Mouse (Mus musculus): ENCODE measurements at regions not wholly inside any gene's neighbourhood (a gene's known extent, or its start where the extent isn't known, plus 50 kb on each side); places are given as distances from the start of the nearest gene placed in this dataset.
"Not testable (repeated sequence)": the region's sequence is repeated elsewhere in the genome, so short reads cannot be mapped to it uniquely, and the experiment has no call there.

DNA sequence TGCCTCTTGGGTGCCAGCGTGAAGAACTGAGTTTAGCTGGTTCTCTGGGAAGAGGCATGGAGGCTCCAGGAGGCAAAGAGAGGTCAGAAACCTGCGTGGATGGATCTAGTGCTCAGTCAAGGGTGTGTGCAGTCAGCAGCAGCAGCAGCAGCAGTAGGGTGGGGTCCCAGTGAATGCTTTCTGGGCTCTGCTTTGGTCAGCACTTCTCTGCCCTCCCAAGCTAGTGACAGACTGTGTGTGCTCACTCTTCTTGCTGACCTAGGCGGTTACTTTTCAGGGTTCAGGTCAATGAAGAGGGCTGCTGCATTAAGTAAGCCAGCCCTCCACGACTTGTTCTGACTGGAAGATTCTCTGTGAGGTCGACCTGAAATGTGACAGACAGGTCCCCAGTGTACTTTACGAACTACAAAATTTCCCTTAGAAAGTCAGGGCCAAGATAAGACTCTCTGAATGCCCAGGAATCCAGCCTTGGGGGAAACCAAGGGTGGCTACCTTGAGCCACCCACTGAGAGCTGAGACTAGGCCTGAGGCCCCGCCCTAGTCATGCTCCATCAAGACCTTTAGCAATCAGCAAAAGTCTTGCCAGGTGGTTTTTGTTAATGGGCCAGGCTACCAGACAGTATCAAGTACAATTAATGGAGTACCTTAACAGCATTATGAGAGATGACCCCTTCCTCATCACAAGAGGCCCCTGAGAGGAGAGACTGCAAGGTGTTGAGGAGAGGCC lies 114.9 kb upstream of the Lemd2 start:
- in situ Hi-C loops (cut with MboI, MseI) = loop anchor here (5.0 kb wide), 1 partner anchor 193 kb away; no protein-coding TSS in a partner anchor

- in situ Hi-C loops (cut with MboI, MseI) = loop anchor here (5.0 kb wide), 1 partner anchor 195 kb away; no protein-coding TSS in a partner anchor
Measured at GRCm38 (mm10) chr17:27317576-27318277, 113.5 kb upstream of the Lemd2 start.

DNA sequence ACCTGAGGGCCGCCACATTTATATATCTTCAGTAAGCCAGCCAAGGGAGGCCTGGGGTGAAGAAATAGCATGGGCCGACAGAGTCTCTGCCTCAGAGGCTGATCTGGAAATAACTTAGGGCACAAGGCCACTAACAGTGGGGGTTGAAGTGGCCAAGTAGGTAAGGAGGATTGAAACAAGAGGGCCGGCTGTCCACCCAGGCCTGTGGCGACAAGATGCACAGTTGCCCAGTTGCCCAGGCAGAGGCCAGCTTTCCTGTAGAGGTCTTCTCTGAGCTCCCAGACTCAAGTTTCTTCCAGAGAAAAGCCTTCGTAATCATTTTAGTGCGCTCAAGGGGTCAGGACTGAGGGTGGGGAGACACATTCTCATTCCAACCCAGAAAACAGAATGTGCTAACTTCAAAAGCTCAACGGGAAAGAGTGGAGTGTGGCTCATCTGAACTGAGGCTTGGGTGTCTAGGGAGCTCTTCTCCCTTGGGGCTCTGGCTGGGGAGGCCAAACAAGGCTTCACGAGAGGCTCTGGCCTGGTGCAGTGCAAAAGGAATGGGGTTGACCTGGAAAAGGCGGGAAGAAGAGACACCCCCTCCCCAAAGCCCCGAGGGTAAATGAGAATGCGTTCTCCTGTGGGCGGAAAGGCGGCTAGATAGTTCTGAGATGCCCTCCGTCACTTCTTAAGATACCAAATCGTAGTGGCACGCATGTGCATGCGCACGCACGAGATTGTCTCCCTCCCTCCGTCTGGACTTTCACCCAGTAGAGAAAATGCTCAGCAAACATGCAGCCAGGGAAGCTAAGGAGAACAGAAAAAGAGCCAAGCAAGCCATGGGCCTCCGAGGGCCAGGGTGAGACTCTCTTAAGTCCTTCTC lies 112.7 kb upstream of the Lemd2 start:
- in situ Hi-C loops (cut with MboI, MseI) = loop anchor here (5.0 kb wide), 1 partner anchor 195 kb away; no protein-coding TSS in a partner anchor

GRCm38 (mm10) chr17:27315947-27316628 lies 111.8 kb upstream of the Lemd2 start:
- in situ Hi-C loops (cut with MboI, MseI) = loop anchor here (5.0 kb wide), 1 partner anchor 196 kb away; no protein-coding TSS in a partner anchor

DNA sequence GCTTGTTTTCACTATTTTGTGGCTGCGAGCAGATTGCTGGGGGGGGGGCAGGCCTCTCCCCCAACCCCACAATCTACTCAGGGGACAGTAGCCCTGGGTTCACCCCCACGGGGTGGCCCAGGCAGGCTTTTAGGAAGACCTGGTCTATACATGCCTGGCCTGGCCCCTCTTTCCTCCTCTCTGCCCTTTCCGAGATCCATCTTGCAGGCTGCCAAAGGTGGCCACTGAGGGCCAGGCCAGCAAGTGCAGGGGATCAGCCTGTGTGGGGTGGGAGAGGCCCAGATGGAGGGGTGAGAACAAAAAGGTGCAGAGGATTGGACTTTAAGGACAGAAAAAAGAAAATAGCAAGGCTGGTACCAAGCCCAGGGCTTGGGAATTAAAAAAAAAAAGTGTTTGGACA lies 111.2 kb upstream of the Lemd2 start:
- in situ Hi-C loops (cut with MboI, MseI) = loop anchor here (5.0 kb wide), 1 partner anchor 197 kb away; no protein-coding TSS in a partner anchor

- in situ Hi-C loops (cut with MboI, MseI) = loop anchor here (5.0 kb wide), 1 partner anchor 197 kb away; no protein-coding TSS in a partner anchor
Measured at GRCm38 (mm10) chr17:27314821-27315392, 110.6 kb upstream of the Lemd2 start.

- in situ Hi-C loops (cut with MboI, MseI) = no loop called here
Measured at GRCm38 (mm10) chr17:27308933-27309332, 104.7 kb upstream of the Lemd2 start.

DNA sequence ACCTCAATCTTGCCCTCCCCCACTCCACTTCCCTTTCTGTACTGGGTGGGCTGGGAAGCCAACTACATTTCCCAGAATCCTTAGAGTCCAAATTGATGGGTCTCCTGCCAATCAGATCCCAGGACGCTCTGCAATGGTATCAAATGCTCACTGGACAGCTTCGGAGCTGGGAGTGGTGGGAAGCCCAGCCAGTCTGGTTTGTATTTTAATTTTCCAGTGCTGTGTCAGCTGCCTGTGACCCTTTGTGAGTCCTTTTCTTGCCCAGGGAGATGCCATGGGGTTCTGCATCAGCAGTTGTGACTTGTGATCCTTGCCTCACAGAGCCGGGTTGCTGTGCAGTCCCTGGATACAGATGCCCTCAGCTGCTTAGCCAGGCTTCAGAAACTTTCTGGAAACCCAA lies 100.6 kb upstream of the Lemd2 start:
- in situ Hi-C loops (cut with MboI, MseI) = no loop called here

- in situ Hi-C loops (cut with MboI, MseI) = no loop called here
Measured at GRCm38 (mm10) chr17:27303633-27304479, 99.6 kb upstream of the Lemd2 start.

DNA sequence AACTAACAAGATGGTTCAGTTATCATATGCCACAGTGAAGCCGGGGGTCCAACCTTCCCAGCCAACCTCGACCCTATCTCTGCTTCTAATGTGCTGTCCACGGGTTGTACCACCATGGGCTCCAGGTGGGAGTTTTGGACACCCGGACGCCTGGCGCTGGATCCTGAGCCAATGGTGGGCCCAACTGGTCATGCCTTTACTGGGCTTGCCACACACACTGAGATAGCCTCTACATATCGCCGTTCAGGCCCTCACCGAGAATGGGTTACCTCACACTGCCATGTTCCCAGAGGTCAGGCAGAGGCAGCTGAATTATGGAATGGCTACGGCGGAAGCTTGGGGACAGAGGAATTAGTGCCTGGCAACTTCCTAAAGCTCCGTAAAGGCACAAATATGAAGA lies 98.8 kb upstream of the Lemd2 start:
- in situ Hi-C loops (cut with MboI, MseI) = no loop called here

DNA sequence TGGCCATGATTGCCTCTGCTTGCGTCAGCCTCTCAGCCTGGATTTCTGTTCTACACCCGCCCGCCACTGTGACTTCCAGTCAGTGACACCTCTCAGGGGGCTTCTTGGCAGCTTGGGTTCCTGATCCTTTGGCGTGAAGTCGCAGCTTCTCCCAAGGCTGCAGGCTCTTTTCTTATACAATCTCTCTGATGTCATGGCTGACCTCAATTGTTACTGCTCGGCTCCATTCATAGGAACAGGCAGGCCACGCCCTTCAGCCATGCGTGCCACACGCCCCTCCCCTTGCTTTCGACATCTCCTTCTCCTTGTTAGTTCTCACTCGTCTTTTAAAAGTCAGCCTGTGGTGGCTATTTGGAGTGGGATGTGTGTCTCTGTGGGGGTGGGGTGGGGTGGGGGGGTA lies 97.1 kb upstream of the Lemd2 start:
- in situ Hi-C loops (cut with MboI, MseI) = no loop called here

DNA sequence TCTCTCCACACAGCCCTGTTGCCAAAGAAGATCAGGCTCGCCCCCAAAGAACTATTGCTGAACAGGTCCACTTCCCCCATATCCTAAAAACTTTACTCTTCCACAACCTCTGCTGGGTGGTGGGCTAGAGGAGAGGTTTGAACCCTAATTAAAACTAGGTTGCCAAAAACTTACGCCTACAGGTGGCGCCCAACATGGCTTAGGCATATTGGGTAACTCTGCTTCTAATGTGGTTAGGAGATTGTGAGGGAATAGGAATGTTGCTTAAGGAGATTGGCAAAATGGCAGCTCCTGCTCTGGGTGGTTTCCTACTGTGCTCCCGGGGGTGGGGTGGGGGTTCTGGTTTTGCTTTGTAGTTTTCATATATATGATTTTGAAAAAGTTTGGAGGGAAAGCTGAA lies 95.0 kb upstream of the Lemd2 start:
- in situ Hi-C loops (cut with MboI, MseI) = no loop called here

GRCm38 (mm10) chr17:27298351-27298750 lies 94.1 kb upstream of the Lemd2 start:
- in situ Hi-C loops (cut with MboI, MseI) = no loop called here

DNA sequence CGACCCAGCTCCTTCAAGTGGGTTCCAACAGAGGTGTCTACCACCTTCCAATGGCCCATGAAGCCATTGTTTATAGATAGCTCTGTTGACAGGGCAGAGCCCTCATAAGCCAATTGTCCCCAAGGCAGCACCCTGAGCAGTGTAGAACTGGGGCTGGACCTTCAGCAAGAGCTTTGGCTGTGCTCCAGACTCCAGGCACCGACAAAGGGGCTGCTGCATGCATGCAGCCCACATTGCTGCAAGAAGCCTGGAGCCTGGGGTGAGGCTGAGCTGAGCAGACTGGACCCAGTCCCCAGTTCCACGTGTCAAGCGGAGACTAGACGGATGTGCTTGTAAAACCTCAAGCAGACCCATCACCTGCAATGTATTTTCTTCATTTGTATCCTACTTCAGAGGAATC lies 91.9 kb upstream of the Lemd2 start:
- in situ Hi-C loops (cut with MboI, MseI) = no loop called here

DNA sequence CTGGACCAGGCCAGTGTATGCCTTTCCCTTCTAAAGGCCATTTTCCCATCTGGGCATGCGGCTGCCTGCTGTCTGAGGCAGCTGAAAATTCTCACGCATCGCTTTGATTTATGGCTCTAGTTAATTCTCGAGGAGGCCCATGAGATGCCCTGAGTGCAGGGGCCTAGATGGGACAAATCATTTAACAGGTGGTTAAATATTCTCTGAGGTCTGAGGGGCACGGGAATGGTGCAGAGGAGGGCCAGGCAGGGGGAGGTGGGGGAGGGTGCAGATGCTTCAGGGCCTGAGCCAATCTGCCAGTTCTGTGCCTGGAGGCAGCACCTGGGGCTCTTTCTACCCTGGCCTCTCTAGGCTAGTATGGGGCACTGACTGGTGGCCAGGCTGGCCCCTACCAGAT lies 89.9 kb upstream of the Lemd2 start:
- in situ Hi-C loops (cut with MboI, MseI) = no loop called here

GRCm38 (mm10) chr17:27293586-27294207 lies 89.4 kb upstream of the Lemd2 start:
- in situ Hi-C loops (cut with MboI, MseI) = no loop called here

GRCm38 (mm10) chr17:27291673-27292072 lies 87.4 kb upstream of the Lemd2 start:
- in situ Hi-C loops (cut with MboI, MseI) = no loop called here

DNA sequence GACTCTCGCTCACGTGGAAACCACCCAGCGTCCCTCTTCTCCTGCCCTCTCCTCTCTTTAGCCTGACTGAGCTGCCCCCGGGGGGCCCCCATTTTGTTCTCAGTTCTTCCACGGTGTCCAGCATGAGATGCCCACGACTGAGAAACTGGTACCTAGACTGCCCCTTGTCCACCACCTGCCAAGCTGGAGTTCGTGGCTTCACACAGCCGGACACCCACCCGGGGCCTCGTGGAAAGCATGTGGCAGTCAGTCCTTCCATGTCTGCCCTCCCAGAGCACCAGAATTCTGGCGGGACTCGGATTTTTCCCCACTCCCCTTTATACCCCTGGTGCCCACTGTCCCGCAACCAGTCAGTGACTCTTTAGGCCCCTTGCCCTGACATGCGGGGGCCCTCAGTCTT lies 86.9 kb upstream of the Lemd2 start:
- in situ Hi-C loops (cut with MboI, MseI) = no loop called here

DNA sequence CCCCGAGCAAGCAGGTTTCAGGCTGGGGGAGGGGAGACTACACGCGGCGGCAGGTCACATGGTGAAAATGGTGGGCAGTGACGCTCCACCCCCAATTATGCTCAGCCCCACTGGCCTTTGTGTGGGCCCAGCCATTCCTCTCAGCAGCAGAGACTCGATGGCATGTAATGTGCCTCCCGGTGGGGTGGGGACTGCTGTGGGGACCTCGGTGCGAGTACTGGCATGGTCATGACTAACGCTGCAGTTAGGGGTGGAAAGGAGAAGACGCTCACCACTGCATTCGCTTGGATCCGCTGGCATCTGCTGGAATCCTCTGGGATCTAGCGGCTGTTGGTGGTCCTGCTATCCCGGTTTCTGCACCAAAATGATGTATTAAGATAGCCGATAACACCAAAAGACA lies 86.0 kb upstream of the Lemd2 start:
- in situ Hi-C loops (cut with MboI, MseI) = no loop called here

GRCm38 (mm10) chr17:27289804-27290203 lies 85.5 kb upstream of the Lemd2 start:
- in situ Hi-C loops (cut with MboI, MseI) = not testable (repeated sequence)
